16 mouse cellular contexts compared by ENCODE assay signal in genomic region chr16:30733478-30733877, GRCm38 (mm10).
DNase-seq lines count a peak whose midpoint lies in the region; ATAC-seq and TF ChIP-seq lines count a peak whose summit lies in the region.
"Had no signal": no experiment of that assay in that cellular context is flagged by ENCODE, and none has a peak within 500 bp of the region (broad histone marks: within the 10 kb centered on the region; RNA-seq: fewer than 3 reads in every experiment).

No protein-coding gene starts in this region.

- no peak for TF ChIP-seq CTCF in heart, adult 2 months (IDR thresholded peaks at IDR 0.05)
- TF ChIP-seq CTCF in liver, postnatal 0 days (IDR thresholded peaks at IDR 0.05; ENCODE audit: low read depth) = no peak

- peak overlapping the region; percentile 39 for H3K27ac ChIP-seq in heart, adult 2 months
- no peak overlapping the region for H3K27ac ChIP-seq in neural tube, embryonic 15.5 days (replicated peaks)
- 0 out of 2 replicates have a peak overlapping the region, but pooled peaks have one; percentile 2 for H3K27ac ChIP-seq in limb, embryonic 11.5 days (replicated peaks; ENCODE audit: low read depth, low read length)
- no peak overlapping the region for H3K27ac ChIP-seq in liver, postnatal 0 days (ENCODE audit: low read depth)
- H3K27ac ChIP-seq: hindbrain, postnatal 0 days; liver, embryonic 12.5 days; neural tube, embryonic 13.5 days had no signal

- H3K9me3 ChIP-seq in neural tube, embryonic 15.5 days (replicated peaks) = no peaks in the 10 kb centered on the region
- H3K9me3 ChIP-seq in limb, embryonic 11.5 days (ENCODE audit: control insufficient read depth, low read length) = no peaks in the 10 kb centered on the region
- H3K9me3 ChIP-seq in liver, postnatal 0 days (ENCODE audit: low read length) = no peaks in the 10 kb centered on the region
- H3K9me3 ChIP-seq: heart, embryonic 13.5 days; liver, embryonic 12.5 days; neural tube, embryonic 13.5 days had no signal

- H3K36me3 ChIP-seq in heart, adult 2 months (ENCODE audit: control insufficient read depth, insufficient read depth, low read length) = 0 out of 2 replicates have a peak, but pooled peaks cover 3% of the 10 kb centered on the region
- no peaks in the 10 kb centered on the region for H3K36me3 ChIP-seq in neural tube, embryonic 15.5 days
- no peaks in the 10 kb centered on the region for H3K36me3 ChIP-seq in limb, embryonic 11.5 days (ENCODE audit: control insufficient read depth, insufficient read depth, low read length)
- no peaks in the 10 kb centered on the region for H3K36me3 ChIP-seq in liver, postnatal 0 days (replicated peaks; ENCODE audit: insufficient read depth, low read length)
- H3K36me3 ChIP-seq: heart, embryonic 13.5 days; liver, embryonic 12.5 days; neural tube, embryonic 13.5 days had no signal

- H3K4me3 ChIP-seq in heart, adult 2 months = no peak overlapping the region
- H3K4me3 ChIP-seq in neural tube, embryonic 15.5 days (replicated peaks) = no peak overlapping the region
- H3K4me3 ChIP-seq in limb, embryonic 11.5 days (ENCODE audit: low read depth, low read length) = no peak overlapping the region
- no peak overlapping the region for H3K4me3 ChIP-seq in liver, postnatal 0 days (ENCODE audit: low read depth, low read length)
- H3K4me3 ChIP-seq: heart, embryonic 13.5 days; liver, embryonic 12.5 days; neural tube, embryonic 13.5 days had no signal

- no peak overlapping the region for H3K4me2 ChIP-seq in neural tube, embryonic 15.5 days
- H3K4me2 ChIP-seq in limb, embryonic 11.5 days (ENCODE audit: low read depth, severe bottlenecking) = no peak overlapping the region
- no peak overlapping the region for H3K4me2 ChIP-seq in liver, postnatal 0 days (ENCODE audit: low read depth, low read length)
- H3K4me2 ChIP-seq: heart, embryonic 13.5 days; liver, embryonic 12.5 days; neural tube, embryonic 13.5 days had no signal

- intact Hi-C loops in heart, adult 2 months (cut with DNase I) = loop anchor here (10.0 kb wide), 1 partner anchor 331 kb away; no protein-coding TSS in a partner anchor

- H3K27me3 ChIP-seq in heart, adult 2 months (ENCODE audit: control insufficient read depth, insufficient read depth, low read length) = no peaks in the 10 kb centered on the region
- H3K27me3 ChIP-seq in neural tube, embryonic 15.5 days (replicated peaks) = no peaks in the 10 kb centered on the region
- H3K27me3 ChIP-seq in limb, embryonic 11.5 days (ENCODE audit: control insufficient read depth, insufficient read depth, low read length) = no peaks in the 10 kb centered on the region
- H3K27me3 ChIP-seq in liver, postnatal 0 days (ENCODE audit: insufficient read depth, low read length) = no peaks in the 10 kb centered on the region
- H3K27me3 ChIP-seq: heart, embryonic 13.5 days; neural tube, embryonic 13.5 days had no signal

- WGBS in heart, adult 2 months = 69% methylated on average over 11 of the region's 11 CpGs
- 79% methylated on average over 11 of the region's 11 CpGs for WGBS in neural tube, embryonic 15.5 days
- 22% methylated on average over 11 of the region's 11 CpGs for WGBS in limb, embryonic 11.5 days
- 66% methylated on average over 11 of the region's 11 CpGs for WGBS in liver, postnatal 0 days (ENCODE audit: insufficient replicate concordance)

- no peak for TF ChIP-seq POLR2A in heart, adult 2 months (IDR thresholded peaks at IDR 0.05; ENCODE audit: insufficient read depth, low read depth, low read length)

- H3K79me2 ChIP-seq in heart, adult 2 months (replicated peaks; ENCODE audit: control insufficient read depth, insufficient read depth, low read length) = no peaks in the 10 kb centered on the region

- TF ChIP-seq EP300 in heart, adult 2 months (IDR thresholded peaks at IDR 0.05; ENCODE audit: insufficient read depth, low read depth, low read length) = no peak
- no peak for TF ChIP-seq EP300 in liver, postnatal 0 days (IDR thresholded peaks at IDR 0.05; ENCODE audit: low read depth)

- H3K9ac ChIP-seq in heart, adult 2 months (ENCODE audit: low read depth, low read length) = no peak overlapping the region
- no peak overlapping the region for H3K9ac ChIP-seq in neural tube, embryonic 15.5 days (replicated peaks)
- H3K9ac ChIP-seq in limb, embryonic 11.5 days (ENCODE audit: low read length) = no peak overlapping the region
- H3K9ac ChIP-seq in liver, postnatal 0 days (replicated peaks) = no peak overlapping the region
- H3K9ac ChIP-seq: heart, embryonic 13.5 days; liver, embryonic 12.5 days; neural tube, embryonic 13.5 days had no signal

- peaks cover 25% of the 10 kb centered on the region for H3K4me1 ChIP-seq in heart, adult 2 months (ENCODE audit: control insufficient read depth, insufficient read depth, low read length)
- peaks cover 16% of the 10 kb centered on the region for H3K4me1 ChIP-seq in neural tube, embryonic 15.5 days
- H3K4me1 ChIP-seq in limb, embryonic 11.5 days (ENCODE audit: control insufficient read depth, insufficient read depth, low read length) = peaks cover 29% of the 10 kb centered on the region
- peaks cover 6% of the 10 kb centered on the region; the same call in 1 of the 2 replicates for H3K4me1 ChIP-seq in liver, postnatal 0 days (ENCODE audit: insufficient read depth)

- DNase-seq in heart, adult 2 months = no peak
- DNase-seq in heart, adult 8-10 months (ENCODE audit: low spot score) = no peak
- DNase-seq in neural tube, embryonic 10.5 days (ENCODE audit: extremely low spot score, low spot score) = peak; percentile 50
- DNase-seq in embryo, embryonic 11 days = peak; percentile 79
- DNase-seq in limb, embryonic 11.5 days (ENCODE audit: low spot score) = peak; percentile 77
- no peak for DNase-seq in liver, postnatal 0 days
- DNase-seq in lung, postnatal 10 days = no peak
- DNase-seq: cerebellum, adult 2 months; kidney, adult 18-20 months; kidney, postnatal 14 days had no signal

- ATAC-seq in neural tube, embryonic 15.5 days (ENCODE audit: low FRiP score) = no peak
- ATAC-seq in limb, embryonic 11.5 days (ENCODE audit: insufficient number of reproducible peaks, low FRiP score, low TSS enrichment, low read depth) = no peak
- no peak for ATAC-seq in liver, postnatal 0 days
- ATAC-seq: hindbrain, postnatal 0 days; liver, embryonic 12.5 days; lung, postnatal 0 days had no signal

Comparison
In these comparisons a context has a peak if more than half of its experiments do, and no peak if none do; other contexts are left out.
1. DNase-seq: peak in neural tube, embryonic 10.5 days (single experiment), embryo, embryonic 11 days (single experiment) and limb, embryonic 11.5 days (single experiment); none in heart, adult 2 months (0 of 2), heart, adult 8-10 months (single experiment), liver, postnatal 0 days (single experiment) and lung, postnatal 10 days (single experiment).
2. H3K27ac ChIP-seq: peak in heart, adult 2 months (single experiment) and limb, embryonic 11.5 days (single experiment); none in neural tube, embryonic 15.5 days (single experiment) and liver, postnatal 0 days (single experiment).